Mouse (Mus musculus) small intestine, adult 2 months (tissue): ENCODE data around the gene Stac. TPM values are rescaled to one million over a fixed set of nuclear protein-coding genes. Genes with fewer than 3 reads are reported as not detected.

Experiments used
- H3K27ac ChIP-seq: fragments of 200-500 bp; 2 replicates; pipeline ENCODE4 v1.5.1; 2012; ENCODE audit warnings: low read depth, low read length, control low read depth, inconsistent platforms; ENCODE audit not compliant: insufficient read depth
- H3K27me3 ChIP-seq: fragments of 200-500 bp; 2 replicates; pipeline ENCODE4 v1.6.1; 2012; ENCODE audit warnings: mild to moderate bottlenecking, moderate library complexity, low read length, inconsistent platforms; ENCODE audit not compliant: control insufficient read depth, insufficient read depth
- H3K36me3 ChIP-seq: fragments of 200-500 bp; 2 replicates; pipeline ENCODE4 v1.6.1; 2012; ENCODE audit warnings: mild to moderate bottlenecking, low read length, control low read depth, inconsistent platforms; ENCODE audit not compliant: control insufficient read depth, insufficient read depth
- H3K4me1 ChIP-seq: fragments of 200-500 bp; 2 replicates; pipeline ENCODE4 v1.6.1; 2012; ENCODE audit warnings: low read length, inconsistent platforms, mixed read lengths; ENCODE audit not compliant: control insufficient read depth, insufficient read depth, insufficient read length
- H3K4me3 ChIP-seq: fragments of 200-500 bp; 2 replicates; pipeline ENCODE4 v1.5.1; 2012; ENCODE audit warnings: low read depth, mild to moderate bottlenecking, control low read depth, inconsistent platforms, low read length, moderate library complexity
- CTCF ChIP-seq: fragments of 200-500 bp; IDR thresholded peaks from 2 replicates; pipeline ENCODE4 v1.5.1; 2012; ENCODE audit warnings: low read depth, mild to moderate bottlenecking, control low read depth, inconsistent platforms, low read length, moderate library complexity, mixed read lengths; ENCODE audit not compliant: insufficient replicate concordance, insufficient read length; ENCODE audit errors: extremely low read depth
- POLR2A ChIP-seq: fragments of 200-500 bp; IDR thresholded peaks from 2 replicates; pipeline ENCODE4 v1.6.1; 2012; ENCODE audit warnings: low read depth, mild to moderate bottlenecking, control low read depth, inconsistent platforms, low read length, moderate library complexity
- WGBS: fragments of 180-500 bp; shearing (Covaris S2); methylation state at CpG from one replicate; pipeline ENCODE4 v1.1.7; 2018; 5-methylcytosine and 5-hydroxymethylcytosine counted together
- polyA plus RNA-seq: library from polyadenylated mRNA; depleted of rRNA; stranded (reverse); fragments of >200 nt; gene quantifications from 2 replicates; pipeline ENCODE4 v1.2.3, GENCODE M21; 2012

Gene Stac
- polyA plus RNA-seq, 1 experiment: 0.82 TPM

- no peak overlapping the region for H3K4me3 ChIP-seq
- whole genome bisulfite sequencing: 69% methylated on average over 5 of the region's 5 CpGs
- TF ChIP-seq POLR2A (no peak), CTCF (no peak)
- no peaks in the 10 kb centered on the region for H3K36me3 ChIP-seq
- no peaks in the 10 kb centered on the region for H3K27me3 ChIP-seq
- H3K4me1 ChIP-seq: no peaks in the 10 kb centered on the region
- no peak overlapping the region for H3K27ac ChIP-seq
Observed at GRCm38 (mm10) chr9:111724981-111725593, 34.9 kb upstream of the Stac start.

- no peak overlapping the region for H3K4me3 ChIP-seq
- H3K27ac ChIP-seq: no peak overlapping the region
- no peaks in the 10 kb centered on the region for H3K36me3 ChIP-seq
- WGBS: 32% methylated on average over 3 of the region's 3 CpGs
- no peaks in the 10 kb centered on the region for H3K27me3 ChIP-seq
- no peaks in the 10 kb centered on the region for H3K4me1 ChIP-seq
- TF ChIP-seq CTCF (no peak), POLR2A (no peak)
Observed at GRCm38 (mm10) chr9:111714457-111714856, 24.3 kb upstream of the Stac start.

- Histone ChIP-seq H3K27ac (no peak overlapping the region), H3K4me1 (no peaks in the 10 kb centered on the region), H3K4me3 (no peak overlapping the region), H3K36me3 (no peaks in the 10 kb centered on the region), H3K27me3 (no peaks in the 10 kb centered on the region)
- 83% methylated on average over 2 of the region's 2 CpGs for WGBS
- TF ChIP-seq CTCF: no peak
- no peak for TF ChIP-seq POLR2A
Observed at GRCm38 (mm10) chr9:111700101-111700500, 10.0 kb upstream of the Stac start.

- H3K4me3 ChIP-seq: peak overlapping the region; percentile 50
- H3K27ac ChIP-seq: no peak overlapping the region
- 13% methylated on average over 6 of the region's 6 CpGs for WGBS
- H3K4me1 ChIP-seq: peaks cover 4% of the 10 kb centered on the region; the same call in 1 of the 2 replicates
- no peak for TF ChIP-seq CTCF
- no peak for TF ChIP-seq POLR2A
- peaks cover 11% of the 10 kb centered on the region for H3K27me3 ChIP-seq
- H3K36me3 ChIP-seq: no peaks in the 10 kb centered on the region
Observed at GRCm38 (mm10) chr9:111690484-111690855, 322 bp upstream of the Stac start.

- 67% methylated on average over 11 of the region's 11 CpGs for WGBS
Observed at GRCm38 (mm10) chr9:111689146-111689545, 1.0 kb downstream of the Stac start.

GRCm38 (mm10) chr9:111684170-111684569, 6.0 kb downstream of the Stac start:
- 71% methylated on average over 2 of the region's 2 CpGs for WGBS
- Histone ChIP-seq H3K27me3 (no peaks in the 10 kb centered on the region), H3K27ac (no peak overlapping the region), H3K4me1 (no peaks in the 10 kb centered on the region), H3K4me3 (no peak overlapping the region), H3K36me3 (no peaks in the 10 kb centered on the region)
- TF ChIP-seq POLR2A (no peak), CTCF (no peak)

More at GRCm38 (mm10) chr9:111689146-111689545, 1.0 kb downstream of the Stac start:
- Histone ChIP-seq H3K36me3 (no peaks in the 10 kb centered on the region), H3K4me1 (peaks cover 4% of the 10 kb centered on the region; the same call in 1 of the 2 replicates), H3K27me3 (peaks cover 11% of the 10 kb centered on the region), H3K4me3 (no peak overlapping the region), H3K27ac (no peak overlapping the region)
- TF ChIP-seq POLR2A: no peak
- TF ChIP-seq CTCF: no peak

GRCm38 (mm10) chr9:111679516-111679915, 10.6 kb downstream of the Stac start:
- Histone ChIP-seq H3K4me3 (no peak overlapping the region), H3K27ac (no peak overlapping the region), H3K36me3 (no peaks in the 10 kb centered on the region), H3K4me1 (no peaks in the 10 kb centered on the region), H3K27me3 (no peaks in the 10 kb centered on the region)
- TF ChIP-seq POLR2A (no peak), CTCF (no peak)
- WGBS: 6% methylated on average over 2 of the region's 2 CpGs
